Mouse (Mus musculus): ENCODE data around the gene Oxsm.
A peak's percentile ranks its signal among the peaks of the same experiment; 100 is the strongest.

Oxsm gene

DNA sequence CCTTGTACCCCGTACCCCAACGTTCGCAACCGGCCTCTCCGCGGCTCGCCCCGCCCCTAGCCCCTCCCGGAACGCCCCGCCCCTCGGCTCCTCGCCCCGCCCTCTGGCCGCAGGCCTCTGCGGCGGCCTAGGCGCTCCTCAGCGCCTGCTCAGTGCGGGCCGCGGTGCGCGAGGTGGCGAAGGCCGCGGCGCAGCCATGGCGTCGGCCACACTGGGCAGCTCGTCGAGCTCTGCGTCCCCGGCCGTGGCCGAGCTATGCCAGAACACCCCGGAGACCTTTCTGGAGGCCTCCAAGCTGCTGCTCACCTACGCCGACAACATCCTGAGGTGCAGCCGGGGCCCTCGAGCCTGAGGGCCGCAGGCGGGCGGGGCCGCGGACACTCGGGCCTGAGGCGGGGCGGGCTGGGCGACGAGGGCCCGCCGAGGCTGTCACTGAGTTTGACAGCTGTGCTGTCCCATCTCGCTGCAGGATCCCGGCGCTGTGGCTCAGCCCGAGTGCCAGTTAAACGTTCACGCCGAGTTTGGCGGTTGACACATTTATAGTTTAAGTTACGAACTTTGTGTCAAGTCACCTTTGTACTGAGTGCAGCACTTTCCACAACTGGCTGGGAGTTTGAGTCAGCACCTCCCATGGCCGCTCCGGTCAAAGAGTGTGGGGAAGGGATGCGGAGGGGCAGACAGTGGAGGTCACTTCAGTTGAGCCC, at the start of gene Oxsm, which contains the start of gene Ngly1:
Gene Oxsm (minus strand): TSS at position 638 of the 704 bp plus-strand sequence.
Gene Ngly1 (plus strand): TSS at position 110 of the 704 bp plus-strand sequence.
- DNase-seq (ENCODE audit: low read depth, low spot score), result peak; percentile 93

DNA sequence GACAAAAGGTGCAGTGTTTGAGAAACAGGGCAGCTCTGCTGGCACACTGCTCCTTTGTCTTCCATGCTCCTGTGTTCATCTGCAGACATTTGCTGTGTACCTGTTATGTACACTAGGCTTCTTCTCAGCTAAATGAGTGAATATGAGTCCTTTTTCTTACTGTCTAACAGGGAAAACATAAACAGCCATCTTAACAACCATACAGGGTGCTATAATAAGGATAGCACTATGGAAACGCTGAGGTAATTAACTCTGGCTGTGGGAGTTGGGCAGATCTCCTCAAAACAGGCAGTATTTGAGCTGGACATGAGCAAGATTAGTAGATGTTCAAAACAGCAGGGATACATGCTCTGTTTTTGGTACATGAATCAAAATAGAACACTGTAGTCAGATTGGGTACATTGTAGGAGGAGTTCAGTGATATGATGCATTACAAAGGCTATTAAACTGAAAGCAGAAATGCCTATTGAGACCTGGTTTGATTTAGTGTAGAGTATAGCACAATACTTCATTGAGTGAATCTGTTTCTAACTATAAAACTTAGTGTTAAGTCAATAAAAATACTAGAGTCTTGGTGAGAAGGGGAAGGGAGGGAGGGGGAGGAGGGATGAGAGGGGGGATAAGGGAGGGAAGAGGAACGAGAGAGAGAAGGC, 47.3 kb upstream of the Oxsm start:
- peak; percentile 55 for DNase-seq (ENCODE audit: low read depth, low spot score)

DNA sequence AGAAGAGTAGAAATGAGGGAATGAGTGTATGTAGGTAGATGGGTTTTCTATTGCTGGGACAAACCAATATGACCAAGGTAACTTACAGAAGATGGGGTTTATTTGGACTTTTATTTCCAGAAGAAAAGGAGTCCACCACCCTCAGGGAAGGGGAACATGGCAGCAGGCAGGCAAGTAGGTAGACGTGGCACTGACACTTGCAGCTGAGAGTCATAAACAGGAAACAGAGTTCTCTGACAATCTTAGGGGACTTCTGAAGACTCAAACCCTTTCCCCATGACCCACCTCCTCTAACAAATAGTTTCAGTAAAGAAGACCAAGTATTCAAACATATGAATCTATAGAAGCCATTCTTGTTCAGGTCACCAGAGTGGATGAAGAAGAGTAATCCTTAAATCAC, 44.3 kb upstream of the Oxsm start:
- DNase-seq (ENCODE audit: low read depth, low spot score), result no peak

DNA sequence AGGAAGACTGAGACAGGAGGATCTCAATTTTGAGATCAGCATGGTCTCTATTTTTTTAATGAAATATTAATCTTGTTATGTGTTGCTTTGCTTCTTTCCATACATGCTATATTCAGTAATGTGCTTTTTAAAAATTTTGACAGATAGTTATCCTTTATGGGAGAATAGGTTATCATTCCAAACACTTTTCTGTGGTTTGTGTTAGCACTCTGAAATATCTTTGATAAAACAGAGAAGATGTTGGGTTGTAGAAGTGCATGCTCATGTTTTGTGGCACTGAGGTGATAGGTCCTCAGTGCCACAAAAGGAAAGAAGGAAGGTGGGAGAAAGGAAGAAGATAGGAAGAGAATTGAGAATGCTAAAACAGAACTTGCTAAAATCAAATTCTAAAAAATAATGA, 43.4 kb upstream of the Oxsm start:
- DNase-seq (ENCODE audit: low read depth, low spot score), result no peak

DNA sequence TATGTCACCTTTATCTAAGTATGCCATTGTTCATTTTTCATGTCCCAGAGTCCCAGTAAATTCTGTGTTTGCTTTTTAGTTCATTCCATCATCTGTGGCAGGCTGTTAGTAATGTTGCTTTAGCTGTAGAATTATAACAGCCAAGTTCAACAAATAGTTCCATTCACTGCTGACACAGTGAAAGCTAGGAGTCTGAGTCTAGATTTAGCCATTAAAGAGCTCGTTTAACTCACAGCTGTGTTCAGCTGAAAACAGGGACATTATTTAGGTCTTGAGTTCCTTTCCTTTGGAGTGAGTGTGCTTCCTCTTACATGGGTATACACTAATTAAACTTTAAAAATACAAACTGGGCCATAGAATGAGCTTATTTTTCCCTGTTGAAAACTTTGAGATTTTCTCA, 42.8 kb upstream of the Oxsm start:
- DNase-seq (ENCODE audit: low read depth, low spot score), result peak; percentile 56

DNA sequence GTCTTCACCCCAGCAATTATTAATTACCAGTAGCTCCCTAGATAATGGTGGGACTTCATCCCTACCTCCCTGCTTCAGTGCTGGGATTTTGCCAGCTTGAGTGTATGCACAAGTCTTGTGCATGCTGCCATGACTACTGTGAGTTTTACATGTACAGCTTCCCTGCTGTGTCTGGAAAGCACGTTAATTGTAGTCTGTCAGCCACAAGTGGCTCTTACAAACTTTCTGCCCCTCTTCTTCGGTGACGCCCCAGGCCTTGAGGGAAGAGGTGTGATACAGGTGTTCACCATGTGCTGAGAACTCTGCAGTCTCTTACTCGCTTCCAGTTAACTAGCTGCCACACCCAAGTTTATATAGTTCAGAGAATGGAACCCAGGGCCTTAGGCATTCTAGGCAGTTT, 34.4 kb upstream of the Oxsm start:
- DNase-seq (ENCODE audit: low read depth, low spot score), result no peak

DNA sequence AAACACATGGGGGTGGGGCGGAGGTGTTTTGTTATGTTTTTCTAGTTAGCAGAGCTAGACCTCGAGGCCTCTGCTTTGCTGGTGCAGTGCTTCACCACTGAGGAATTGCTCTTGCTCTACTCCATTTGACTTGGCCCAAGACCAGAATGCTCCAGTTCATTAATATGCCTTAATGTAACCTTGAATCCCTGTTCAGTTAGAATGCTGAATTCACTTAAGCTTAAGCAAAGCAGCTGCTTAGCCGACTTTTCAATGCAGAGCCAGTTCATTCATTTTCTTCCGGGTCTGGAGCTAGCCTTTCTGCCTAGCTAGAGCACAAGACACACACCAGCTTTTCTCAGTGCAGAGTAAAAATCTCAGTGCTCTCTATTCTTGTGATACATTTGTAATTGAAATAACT, 29.6 kb upstream of the Oxsm start:
- DNase-seq (ENCODE audit: low read depth, low spot score), result no peak

DNA sequence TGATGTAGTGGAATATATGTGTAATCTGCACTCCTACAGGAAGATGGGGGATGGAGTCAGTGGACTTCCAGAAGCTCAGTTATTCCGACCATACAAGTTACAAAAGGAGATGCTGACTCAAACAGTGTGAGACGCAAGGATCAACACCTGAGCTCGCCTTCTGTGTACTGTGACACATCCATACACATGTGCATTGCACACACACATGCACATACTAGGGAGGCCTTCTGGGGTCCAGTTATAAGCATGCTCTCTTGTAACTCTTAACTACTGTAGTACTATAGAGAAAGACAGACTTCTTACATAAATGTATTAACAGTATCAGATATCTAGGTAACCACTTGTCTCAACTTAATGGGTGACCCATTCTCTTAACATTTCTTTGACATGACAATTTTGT, 24.1 kb upstream of the Oxsm start:
- DNase-seq (ENCODE audit: low read depth, low spot score), result no peak

DNA sequence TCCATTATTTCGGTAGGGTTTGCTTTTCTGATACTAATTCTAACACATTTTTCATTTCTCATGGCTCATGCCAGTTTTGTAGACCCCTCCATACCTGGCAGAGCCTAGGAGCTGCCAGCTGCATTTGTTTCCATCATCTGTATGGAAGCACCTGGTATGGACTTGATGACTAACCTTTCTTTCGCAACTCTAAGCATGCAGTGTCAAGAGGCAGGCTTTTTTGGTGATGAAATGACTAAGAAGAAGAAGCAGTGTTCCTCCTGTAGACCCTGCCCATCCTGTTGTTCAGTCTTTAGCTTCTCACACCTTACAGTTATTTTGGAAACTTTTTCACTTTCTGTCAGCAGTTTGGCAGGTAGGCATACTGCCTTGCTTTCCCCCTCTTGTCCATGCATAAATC, 20.2 kb upstream of the Oxsm start:
- no peak for DNase-seq (ENCODE audit: low read depth, low spot score)

DNA sequence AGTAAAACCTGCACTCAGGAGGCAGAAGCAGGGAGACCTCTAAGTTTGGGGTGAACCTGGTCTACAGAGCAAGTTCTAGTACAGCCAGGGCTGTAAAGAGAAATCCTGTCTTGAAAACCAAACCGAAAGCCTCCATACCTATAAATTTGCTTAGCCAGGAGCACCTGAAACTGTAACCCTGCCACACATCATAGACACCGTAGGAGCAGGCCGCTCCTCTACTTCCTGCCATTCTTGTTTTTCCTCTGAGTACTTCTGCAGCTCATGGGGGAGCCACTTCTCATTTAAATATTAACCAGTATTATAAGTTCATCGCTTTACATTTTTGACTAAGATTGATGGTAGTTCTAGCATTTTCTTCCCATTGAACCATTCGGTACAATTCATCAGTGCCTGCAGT, 17.4 kb upstream of the Oxsm start:
- DNase-seq (ENCODE audit: low read depth, low spot score), result no peak

DNA sequence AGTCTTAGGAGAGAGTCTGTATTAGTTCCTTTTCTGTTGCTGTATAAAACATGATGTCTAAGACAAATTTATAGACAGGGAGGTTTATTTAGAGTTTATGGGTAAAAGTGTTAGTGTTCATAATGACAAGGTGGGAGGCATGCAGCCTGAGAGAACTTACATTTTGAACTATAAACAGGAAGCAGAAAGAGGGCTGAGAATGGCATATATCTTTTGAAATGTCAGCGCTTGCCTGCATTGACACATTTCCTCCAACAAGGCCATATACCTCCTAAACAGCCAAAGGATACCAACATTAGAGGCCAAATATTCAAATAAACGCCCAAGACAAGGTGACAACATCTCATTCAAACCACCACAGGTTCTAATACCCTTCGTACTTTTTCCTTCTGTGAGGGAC, 12.3 kb upstream of the Oxsm start:
- DNase-seq (ENCODE audit: low read depth, low spot score), result no peak

DNA sequence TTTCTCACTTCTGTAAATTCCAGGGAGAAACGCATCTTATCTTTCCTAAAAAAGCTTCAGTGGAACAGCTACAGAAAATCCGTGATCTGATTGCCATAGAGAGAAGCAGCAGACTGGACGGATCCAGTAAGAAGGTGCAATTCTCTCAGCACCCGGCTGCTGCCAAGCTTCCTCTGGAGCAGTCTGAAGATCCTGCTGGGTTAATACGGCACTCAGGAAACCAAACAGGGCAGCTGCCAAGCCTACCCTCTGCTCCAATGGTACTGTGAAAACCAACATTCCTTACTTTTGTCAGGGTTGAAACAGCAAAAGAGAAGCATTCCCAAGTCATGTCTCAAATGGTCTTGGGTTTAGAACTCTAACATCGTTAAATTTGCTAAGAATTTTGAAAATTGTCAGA, 10.9 kb upstream of the Oxsm start:
- peak; percentile 91 for DNase-seq (ENCODE audit: low read depth, low spot score)

DNA sequence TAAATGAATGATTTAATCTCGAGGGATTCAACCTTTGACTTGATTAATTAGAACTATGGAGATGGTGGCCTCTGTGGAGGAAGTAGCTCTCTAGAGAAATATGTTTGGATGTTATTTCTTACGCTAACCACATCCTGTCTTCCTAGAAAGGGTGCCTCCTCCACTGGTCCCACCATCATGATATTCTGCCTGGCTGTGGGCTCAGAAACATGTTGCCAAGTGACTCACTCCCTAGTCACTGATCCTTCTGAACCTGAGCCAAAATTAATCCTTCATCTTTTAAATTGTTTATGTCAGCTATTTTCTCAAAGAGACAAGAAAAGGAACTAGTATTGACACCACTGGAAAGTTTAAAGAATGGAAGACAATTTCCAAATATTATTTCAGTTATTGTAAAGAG, 6.6 kb upstream of the Oxsm start:
- peak; percentile 37 for DNase-seq (ENCODE audit: low read depth, low spot score)

DNA sequence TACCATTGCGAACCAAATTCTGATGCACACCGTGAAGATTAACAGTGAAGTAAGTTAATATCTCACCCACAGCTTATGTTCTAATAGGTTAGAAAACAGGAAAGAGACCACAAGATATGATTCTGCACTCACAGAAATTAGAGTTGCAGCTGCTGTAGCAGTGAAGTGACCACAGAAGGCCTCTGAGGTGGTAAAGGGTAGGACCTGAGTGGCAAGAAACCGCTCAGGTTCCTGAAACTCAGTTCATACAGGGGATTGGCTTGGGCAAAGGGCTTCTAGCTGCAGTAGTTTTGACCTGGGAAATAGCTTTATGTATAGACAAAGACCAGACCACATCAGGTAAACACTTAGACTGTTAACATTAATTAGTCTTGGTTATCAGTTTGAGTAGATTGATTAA, 6.1 kb upstream of the Oxsm start:
- DNase-seq (ENCODE audit: low read depth, low spot score), result no peak

DNA sequence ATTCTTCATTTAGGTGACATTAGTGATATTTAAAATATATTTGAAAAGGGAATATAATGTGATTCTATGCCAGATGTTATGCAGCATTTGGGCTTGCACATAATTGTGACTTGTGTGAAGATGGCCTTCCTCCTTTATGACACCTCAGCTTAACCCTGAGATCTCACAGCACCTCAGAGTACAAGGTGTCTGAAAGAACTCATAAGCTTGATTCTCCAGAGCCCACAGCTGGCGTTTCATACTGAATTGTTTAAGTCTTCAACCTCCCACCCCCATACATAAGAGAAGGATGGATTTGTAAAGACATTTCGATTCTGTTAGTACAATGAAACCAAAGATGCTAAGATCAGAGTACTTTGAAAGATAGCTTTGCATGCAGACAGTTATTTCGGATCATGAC, 491 bp upstream of the Oxsm start:
- DNase-seq (ENCODE audit: low read depth, low spot score), result no peak

DNA sequence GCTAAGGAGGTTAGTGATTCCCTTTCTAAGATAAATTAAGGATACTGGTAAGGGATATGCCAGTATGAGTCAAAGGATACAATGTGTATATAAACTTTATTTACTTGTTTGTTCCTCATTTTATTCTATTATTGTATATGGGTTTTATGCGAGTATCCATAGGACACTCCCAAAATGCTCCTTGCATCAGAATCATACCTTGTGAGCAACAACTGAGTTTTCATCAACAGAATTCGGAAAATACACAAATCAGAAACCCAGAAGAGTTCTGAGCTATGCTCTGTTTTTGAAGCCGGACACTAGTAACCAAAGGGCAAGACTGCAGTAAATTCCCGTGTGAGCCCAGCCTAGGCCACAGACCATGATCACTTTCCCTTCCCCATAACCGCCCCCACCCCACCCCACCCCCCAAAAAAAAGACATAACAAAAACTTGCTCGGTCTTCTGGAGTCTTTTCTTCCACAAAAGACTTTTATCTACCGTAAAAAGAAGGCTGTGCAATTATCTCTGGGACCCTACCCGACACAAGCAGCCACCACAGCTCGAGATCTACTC, 928 bp downstream of the Oxsm start:
- no peak for DNase-seq (ENCODE audit: low read depth, low spot score)

DNA sequence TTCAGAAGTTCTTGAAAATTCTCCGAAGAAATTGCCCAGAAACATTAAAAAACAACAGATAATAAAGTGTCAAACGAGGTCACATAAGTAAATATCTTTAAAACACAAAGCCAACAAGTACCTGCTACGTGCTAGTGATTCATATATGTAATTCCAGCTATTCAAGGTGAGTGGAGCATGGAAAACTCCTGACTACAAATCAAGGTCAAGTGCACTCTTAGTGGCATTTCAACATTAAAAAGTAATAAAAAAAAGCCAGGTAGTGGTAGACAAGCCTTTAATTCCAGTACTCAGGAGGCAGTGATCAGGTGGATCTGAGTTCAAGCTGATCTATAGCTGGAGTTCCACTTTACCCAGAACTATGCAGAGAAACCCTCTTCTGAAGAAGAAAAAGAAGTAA, 1.5 kb downstream of the Oxsm start:
- DNase-seq (ENCODE audit: low read depth, low spot score), result no peak

DNA sequence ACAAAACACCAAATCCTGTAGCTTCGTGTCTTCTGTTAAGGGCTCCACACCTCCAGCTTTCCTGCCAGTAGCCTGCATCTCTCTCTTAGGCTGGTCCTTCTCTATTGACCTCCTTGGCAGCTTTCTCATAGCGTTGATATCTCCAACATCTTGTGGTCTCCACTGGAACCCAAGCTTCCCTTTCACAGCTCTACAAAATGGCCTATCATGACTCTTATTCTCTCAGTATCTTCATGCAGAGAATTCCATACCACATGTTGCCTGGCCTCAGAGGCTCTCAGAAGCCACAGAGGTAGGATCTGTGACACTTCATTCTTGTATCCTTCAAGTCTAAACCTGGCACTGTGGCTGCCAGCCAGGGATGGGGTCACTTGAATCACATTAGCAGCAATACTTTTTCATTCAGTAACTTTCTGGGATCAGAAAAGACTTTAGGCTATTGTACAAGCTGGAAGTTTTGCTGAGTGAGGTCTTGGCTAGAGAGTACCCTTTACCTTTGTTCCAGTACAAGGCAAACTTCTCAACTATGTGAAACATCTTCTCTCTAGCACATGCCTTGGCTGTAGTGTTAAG, 3.2 kb downstream of the Oxsm start:
- no peak for DNase-seq (ENCODE audit: low read depth, low spot score)

DNA sequence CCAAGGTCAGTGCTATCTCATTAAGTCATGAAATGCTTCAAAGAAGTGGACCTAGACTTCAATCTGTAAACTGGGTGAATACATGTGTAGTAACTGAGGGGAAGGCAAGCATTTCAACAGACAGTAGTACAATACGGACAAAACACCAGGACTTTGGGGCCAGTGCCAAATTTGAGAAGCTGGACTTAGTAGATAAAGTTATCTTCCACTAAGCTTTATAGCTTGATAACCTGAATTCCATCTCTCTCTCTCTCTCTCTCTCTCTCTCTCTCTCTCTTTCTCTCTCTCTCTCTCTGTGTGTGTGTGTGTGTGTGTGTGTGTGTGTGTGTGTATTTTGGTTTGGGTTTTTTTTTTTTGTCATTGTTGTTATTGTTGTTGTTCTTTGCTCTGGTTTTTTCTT, 4.5 kb downstream of the Oxsm start:
- DNase-seq (ENCODE audit: low read depth, low spot score), result no peak

DNA sequence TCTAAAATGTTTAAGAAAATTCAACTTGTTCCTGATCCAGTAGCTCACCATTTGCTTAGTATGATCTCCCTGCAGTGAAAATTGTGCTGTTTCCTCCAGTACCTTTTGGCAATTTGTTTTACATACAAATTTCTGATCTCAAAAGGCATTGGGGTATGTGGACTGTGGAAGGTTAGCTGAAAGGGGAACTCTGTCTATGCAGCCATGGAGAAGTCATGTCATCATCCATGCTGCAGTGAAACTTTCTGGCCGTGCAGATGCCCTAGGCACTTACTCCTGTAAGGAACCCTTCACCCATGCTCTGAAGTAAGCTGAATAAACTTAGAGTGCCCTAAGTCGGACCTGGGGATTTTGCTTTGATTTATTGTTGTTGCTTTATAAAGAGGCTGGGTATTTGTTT, 5.2 kb downstream of the Oxsm start:
- DNase-seq (ENCODE audit: low read depth, low spot score), result no peak

DNA sequence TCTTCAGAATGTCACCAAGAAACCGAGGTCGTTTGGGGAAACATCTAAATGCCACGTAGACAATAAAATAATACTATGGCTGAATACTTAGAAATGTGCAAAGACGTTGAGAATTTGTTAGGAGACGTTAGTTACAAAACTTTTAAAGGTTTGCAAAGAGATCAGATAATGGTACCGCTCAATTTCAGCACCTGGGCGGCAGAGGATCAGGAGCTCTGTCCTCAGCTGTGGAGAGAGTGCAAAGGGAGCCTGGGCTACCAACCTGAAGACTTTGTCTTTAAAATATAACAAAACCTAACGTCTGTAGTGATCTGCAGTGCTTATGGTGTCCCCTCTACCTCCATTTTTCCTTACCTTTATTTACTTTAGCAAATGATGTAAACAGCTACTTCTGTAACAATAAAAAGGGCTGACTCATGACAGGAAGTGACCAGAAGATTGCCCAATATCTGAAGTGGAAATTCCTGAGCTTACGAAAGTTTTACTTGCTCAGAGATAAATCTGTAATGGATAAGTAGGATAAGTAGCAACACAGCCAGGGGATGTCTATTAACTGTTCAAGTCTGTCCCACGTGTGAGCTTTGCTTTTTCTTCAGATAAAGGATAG, 5.9 kb downstream of the Oxsm start:
- DNase-seq (ENCODE audit: low read depth, low spot score), result no peak

DNA sequence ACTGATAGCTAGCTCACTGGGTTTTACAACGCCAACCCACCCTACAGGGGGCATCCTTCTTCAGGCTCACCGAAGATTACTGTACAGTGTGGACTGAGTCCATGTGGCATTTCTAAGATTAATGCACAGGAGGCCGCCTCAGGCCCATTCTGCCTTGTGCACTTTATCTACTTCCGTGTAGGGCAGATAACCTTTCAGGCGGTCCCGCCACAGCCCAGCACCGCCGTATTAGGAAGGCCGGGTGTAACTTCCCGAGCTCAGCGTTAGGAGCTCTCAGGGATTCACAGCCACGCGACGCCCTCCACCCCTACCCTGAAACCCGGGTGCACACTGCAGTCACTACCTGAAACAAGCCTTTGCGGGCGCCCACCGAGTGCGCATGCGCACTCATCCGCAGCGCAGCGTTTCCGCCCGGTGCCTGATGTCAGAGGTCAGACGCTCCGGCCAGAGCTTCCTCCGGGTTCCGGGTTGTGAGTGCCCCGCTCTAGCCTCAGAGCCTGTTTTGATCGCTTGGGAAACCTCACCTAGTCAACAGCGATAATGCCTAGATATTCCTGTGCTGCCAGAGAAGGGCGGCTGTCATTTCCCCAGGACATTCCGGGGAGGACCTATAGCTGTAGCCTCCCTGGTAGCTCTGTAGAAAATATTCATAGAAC, 6.5 kb downstream of the Oxsm start:
- peak; percentile 93 for DNase-seq (ENCODE audit: low read depth, low spot score)
